Mouse (Mus musculus): Measurements from ENCODE around the gene Gm3448. TPM values are rescaled to one million over a fixed set of nuclear protein-coding genes. Genes with fewer than 3 reads are reported as not detected.
"Not testable (repeated sequence)": the region's sequence is repeated elsewhere in the genome, so short reads cannot be mapped to it uniquely, and the experiment has no call there.

Gene Gm3448
- total RNA-seq, 2 experiments from 2014 or later = 1.0 to 1.5 TPM

GRCm38 (mm10) chr17:15031414-15031813 is 9.9 kb downstream of the Gm3448 start:
- DNase-seq = not testable (repeated sequence)

GRCm38 (mm10) chr17:15025513-15025912 is 15.8 kb downstream of the Gm3448 start:
- not testable (repeated sequence) for DNase-seq

- not testable (repeated sequence) for DNase-seq
These were observed 16.7 kb downstream of the Gm3448 start for GRCm38 (mm10) chr17:15024502-15025193.

- DNase-seq = not testable (repeated sequence)
These were observed 17.4 kb downstream of the Gm3448 start for GRCm38 (mm10) chr17:15023878-15024492.

- not testable (repeated sequence) for DNase-seq
These were observed 19.7 kb downstream of the Gm3448 start for GRCm38 (mm10) chr17:15021503-15022220.

GRCm38 (mm10) chr17:15009706-15010413 is 31.5 kb downstream of the Gm3448 start, which contains the start of gene Gm3435:
Gm3435 (plus strand) TSS chr17:15010176.
- not testable (repeated sequence) for DNase-seq

- not testable (repeated sequence) for DNase-seq
These were observed 32.2 kb downstream of the Gm3448 start for GRCm38 (mm10) chr17:15009088-15009487.

GRCm38 (mm10) chr17:15000047-15000446 is 41.3 kb downstream of the Gm3448 start:
- not testable (repeated sequence) for DNase-seq

- DNase-seq = not testable (repeated sequence)
These were observed 47.2 kb downstream of the Gm3448 start for GRCm38 (mm10) chr17:14994140-14994539.

GRCm38 (mm10) chr17:14993139-14993832 is 48.1 kb downstream of the Gm3448 start:
- DNase-seq = not testable (repeated sequence)

GRCm38 (mm10) chr17:14992522-14993138 is 48.7 kb downstream of the Gm3448 start:
- not testable (repeated sequence) for DNase-seq

- not testable (repeated sequence) for DNase-seq
These were observed 51.1 kb downstream of the Gm3448 start for GRCm38 (mm10) chr17:14990116-14990702.

GRCm38 (mm10) chr17:14978362-14979038 is 62.8 kb downstream of the Gm3448 start, which contains the start of the genes 9030025P20Rik and Gm3417:
9030025P20Rik (plus strand) TSS chr17:14978468.
Gm3417 (minus strand) TSS chr17:14978790.
- DNase-seq = not testable (repeated sequence)

GRCm38 (mm10) chr17:14977718-14978361 is 63.5 kb downstream of the Gm3448 start:
- not testable (repeated sequence) for DNase-seq

- DNase-seq = not testable (repeated sequence)
These were observed 72.9 kb downstream of the Gm3448 start for GRCm38 (mm10) chr17:14968373-14968913.

- DNase-seq = not testable (repeated sequence)
These were observed 79.7 kb downstream of the Gm3448 start for GRCm38 (mm10) chr17:14961557-14962154.

GRCm38 (mm10) chr17:14960951-14961556 is 80.3 kb downstream of the Gm3448 start, which contains the start of gene Phf10:
Phf10 (minus strand) TSS chr17:14961273.
- peak; percentile 49 for DNase-seq

GRCm38 (mm10) chr17:14960520-14960919 is 80.8 kb downstream of the Gm3448 start:
- peak; percentile 33 for DNase-seq

All from gastrocnemius, postnatal 10 days (tissue).